Mouse (Mus musculus) forebrain, embryonic 16.5 days (tissue): ENCODE measurements at regions not wholly inside any gene's neighbourhood (a gene's known extent, or its start where the extent isn't known, plus 50 kb on each side); places are given as distances from the start of the nearest gene placed in this dataset.

Experiments
- ATAC-seq: fragments of 200-750 bp; cut with Nextera tagmentation; 2 replicates; pipeline ENCODE4 v1.8.0; 2017; ENCODE audit warnings: mild to moderate bottlenecking, moderate library complexity
- H3K27ac ChIP-seq: fragments of 300-500 bp; sonication (generic); 2 replicates; pipeline ENCODE4 v1.5.1; 2014; ENCODE audit warnings: low read length, control low read depth
- H3K27me3 ChIP-seq: fragments of 300-500 bp; sonication (generic); replicated peaks from 2 replicates; pipeline ENCODE4 v1.6.1; 2014; ENCODE audit warnings: low read length; ENCODE audit not compliant: control insufficient read depth, insufficient read depth
- H3K36me3 ChIP-seq: fragments of 300-500 bp; sonication (generic); 2 replicates; pipeline ENCODE4 v1.6.1; 2014; ENCODE audit not compliant: control insufficient read depth, insufficient read depth
- H3K4me1 ChIP-seq: fragments of 300-500 bp; sonication (generic); replicated peaks from 2 replicates; pipeline ENCODE4 v1.6.1; 2014; ENCODE audit warnings: low read length; ENCODE audit not compliant: control insufficient read depth, insufficient read depth
- H3K4me2 ChIP-seq: fragments of 300-500 bp; sonication (generic); 2 replicates; pipeline ENCODE4 v1.6.1; 2014; ENCODE audit warnings: mild to moderate bottlenecking, low read length, control low read depth
- H3K4me3 ChIP-seq: fragments of 300-500 bp; sonication (generic); replicated peaks from 2 replicates; pipeline ENCODE4 v1.5.1; 2014; ENCODE audit warnings: mild to moderate bottlenecking, low read length, control low read depth
- H3K9ac ChIP-seq: fragments of 300-500 bp; sonication (generic); replicated peaks from 2 replicates; pipeline ENCODE4 v1.6.1; 2014; ENCODE audit warnings: low read depth, low read length, control low read depth
- H3K9me3 ChIP-seq: fragments of 300-500 bp; sonication (generic); 2 replicates; pipeline ENCODE4 v1.6.1; 2016; ENCODE audit warnings: low read length; ENCODE audit not compliant: control insufficient read depth
- WGBS: fragments of 180-500 bp; shearing (Covaris S2); extraction: QIAGEN DNeasy Blood & Tissue Kit; methylation state at CpG from one replicate; pipeline ENCODE4 v1.1.7; 2014; 5-methylcytosine and 5-hydroxymethylcytosine counted together

DNA sequence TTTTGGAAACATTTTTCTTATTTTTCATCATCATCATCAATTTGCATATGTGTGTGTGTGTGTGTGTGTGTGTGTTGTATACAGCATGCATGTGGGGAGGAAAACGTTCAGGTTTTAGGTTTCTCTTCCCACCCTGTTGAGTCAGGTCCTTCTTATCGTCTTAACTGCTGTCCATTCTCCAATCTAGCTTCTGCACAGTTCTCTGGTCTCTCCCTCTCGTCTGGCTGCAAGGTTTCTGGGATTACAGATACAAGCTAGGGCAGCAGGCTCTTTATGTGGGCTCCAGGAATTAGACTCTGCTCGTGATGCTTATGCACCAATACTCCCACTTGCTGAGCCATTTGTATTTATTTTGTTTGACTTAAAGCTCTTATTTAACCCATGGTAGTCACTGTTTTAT, 226.6 kb upstream of the Cwc22 start:
- Histone ChIP-seq H3K4me1 (peaks cover 5% of the 10 kb centered on the region; the same call in 1 of the 2 replicates), H3K4me3 (no peak overlapping the region), H3K27ac (no peak overlapping the region), H3K36me3 (no peaks in the 10 kb centered on the region), H3K27me3 (no peaks in the 10 kb centered on the region), H3K9ac (no peak overlapping the region), H3K9me3 (peaks cover 3% of the 10 kb centered on the region; the same call in 1 of the 2 replicates), H3K4me2 (no peak overlapping the region)
- WGBS = 64% methylated on average over 4 of the region's 4 CpGs
- no peak for ATAC-seq

DNA sequence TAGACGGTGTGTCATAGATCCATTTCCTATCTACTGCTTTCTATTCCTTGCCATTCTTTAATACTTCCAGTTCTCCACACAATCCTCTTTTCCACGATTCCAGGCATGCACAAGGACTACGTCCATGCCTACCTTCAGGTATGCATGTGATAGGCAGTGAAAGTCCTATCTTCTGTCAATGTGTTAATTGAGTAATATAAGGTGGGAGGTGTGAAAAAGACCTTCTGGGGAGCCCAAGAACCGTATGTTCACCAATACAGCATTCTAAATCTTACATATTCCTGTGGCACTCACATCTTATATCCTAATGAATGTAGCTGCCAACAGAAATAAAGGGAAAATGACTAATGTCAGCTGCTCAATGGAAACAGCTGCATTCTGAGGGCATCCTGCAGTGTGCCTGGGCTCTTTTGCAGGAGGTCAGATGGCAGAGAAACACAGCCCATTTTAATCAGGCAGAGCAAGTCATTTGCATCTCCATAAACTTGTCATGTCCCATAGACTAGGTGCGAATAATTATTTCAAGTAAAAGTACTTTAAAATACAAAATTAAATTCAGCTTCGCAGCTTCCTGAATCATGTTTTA, 224.1 kb upstream of the Cwc22 start:
- no peak overlapping the region for H3K4me2 ChIP-seq
- H3K36me3 ChIP-seq = no peaks in the 10 kb centered on the region
- H3K27ac ChIP-seq = no peak overlapping the region
- H3K27me3 ChIP-seq = no peaks in the 10 kb centered on the region
- H3K4me1 ChIP-seq = peaks cover 5% of the 10 kb centered on the region; the same call in 1 of the 2 replicates
- ATAC-seq = peak; percentile 50
- H3K4me3 ChIP-seq = no peak overlapping the region
- H3K9me3 ChIP-seq = no peaks in the 10 kb centered on the region
- 51% methylated on average over 6 of the region's 6 CpGs for WGBS
- H3K9ac ChIP-seq = no peak overlapping the region

DNA sequence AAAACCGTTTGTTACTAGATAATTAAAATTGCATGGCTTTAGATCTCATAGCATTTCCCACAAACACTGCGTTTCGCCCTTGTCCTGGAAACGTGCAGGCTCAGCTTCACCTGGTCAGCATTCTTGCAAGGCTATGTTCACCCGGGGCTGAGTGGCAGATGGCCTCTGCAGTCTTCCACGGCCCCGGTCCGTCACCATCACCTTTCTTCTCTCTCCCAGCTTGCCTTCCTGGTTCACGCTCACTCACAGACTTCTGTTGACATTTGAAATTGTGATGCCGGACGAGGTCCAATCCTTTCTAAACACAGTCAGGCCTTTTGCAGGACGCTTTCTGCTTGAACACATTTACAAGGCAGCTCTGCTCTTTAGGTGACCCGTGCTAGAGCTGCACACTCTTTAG, 219.3 kb upstream of the Cwc22 start:
- H3K36me3 ChIP-seq = no peaks in the 10 kb centered on the region
- H3K27ac ChIP-seq = no peak overlapping the region
- H3K4me3 ChIP-seq = no peak overlapping the region
- no peak overlapping the region for H3K9ac ChIP-seq
- no peaks in the 10 kb centered on the region for H3K9me3 ChIP-seq
- 88% methylated on average over 13 of the region's 13 CpGs for WGBS
- peaks cover 7% of the 10 kb centered on the region; the same call in 1 of the 2 replicates for H3K4me1 ChIP-seq
- no peak overlapping the region for H3K4me2 ChIP-seq
- H3K27me3 ChIP-seq = no peaks in the 10 kb centered on the region
- no peak for ATAC-seq

GRCm38 (mm10) chr2:78159877-78160485, 213.8 kb upstream of the Cwc22 start:
- Histone ChIP-seq H3K4me2 (no peak overlapping the region), H3K4me1 (peaks cover 11% of the 10 kb centered on the region), H3K9ac (no peak overlapping the region), H3K27me3 (no peaks in the 10 kb centered on the region), H3K9me3 (no peaks in the 10 kb centered on the region), H3K4me3 (no peak overlapping the region), H3K36me3 (no peaks in the 10 kb centered on the region), H3K27ac (peak overlapping the region; percentile 67)
- peak; percentile 98 for ATAC-seq
- 1% methylated on average over 3 of the region's 3 CpGs for WGBS

DNA sequence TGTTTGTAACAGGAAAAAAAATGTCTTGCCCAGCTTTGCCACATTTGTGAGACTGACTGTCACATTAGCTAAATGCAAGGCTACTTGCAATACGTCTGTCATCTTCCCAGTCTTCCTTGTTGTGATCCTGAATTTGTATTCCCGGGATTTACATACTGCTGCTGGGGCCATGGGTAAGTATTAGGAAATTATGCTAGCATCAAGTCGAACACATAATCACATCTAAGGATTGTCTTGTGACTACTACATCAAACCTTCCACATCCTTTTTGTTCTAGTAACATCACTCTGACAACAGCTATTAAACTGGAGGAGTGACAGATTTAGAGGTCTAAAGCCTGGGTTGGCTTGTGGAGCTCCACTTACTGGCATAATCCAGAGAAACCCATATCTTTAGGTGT, 164.2 kb upstream of the Cwc22 start:
- peak; percentile 63; the same call in 1 of the 2 replicates for ATAC-seq
- H3K9ac ChIP-seq = no peak overlapping the region
- no peaks in the 10 kb centered on the region for H3K4me1 ChIP-seq
- H3K9me3 ChIP-seq = no peaks in the 10 kb centered on the region
- H3K4me3 ChIP-seq = no peak overlapping the region
- H3K4me2 ChIP-seq = no peak overlapping the region
- H3K27me3 ChIP-seq = no peaks in the 10 kb centered on the region
- 60% methylated on average over 3 of the region's 3 CpGs for WGBS
- no peak overlapping the region for H3K27ac ChIP-seq
- no peaks in the 10 kb centered on the region for H3K36me3 ChIP-seq

DNA sequence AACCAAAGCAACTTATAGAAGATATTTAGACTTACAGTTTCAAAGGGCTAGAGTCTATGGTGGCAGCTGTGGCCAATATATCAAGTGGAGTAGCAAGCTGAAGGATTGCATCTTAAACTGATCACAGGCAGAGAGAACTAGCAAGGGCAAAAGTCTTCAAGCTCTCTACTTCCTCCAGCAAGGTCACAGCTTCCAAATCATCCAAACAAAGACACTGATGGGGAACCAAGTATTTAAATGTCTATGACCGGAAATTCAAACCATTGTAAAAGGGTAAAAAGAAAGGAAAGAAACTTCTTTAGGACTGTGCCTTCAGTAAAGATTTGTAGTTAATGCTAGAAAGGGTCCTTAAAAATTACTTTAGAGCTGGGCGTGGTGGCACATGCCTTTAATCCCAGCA, 149.4 kb upstream of the Cwc22 start:
- no peak overlapping the region for H3K9ac ChIP-seq
- no peaks in the 10 kb centered on the region for H3K9me3 ChIP-seq
- WGBS = 93% methylated on average over 2 of the region's 2 CpGs
- ATAC-seq = no peak
- no peak overlapping the region for H3K4me3 ChIP-seq
- H3K4me2 ChIP-seq = no peak overlapping the region
- no peaks in the 10 kb centered on the region for H3K4me1 ChIP-seq
- no peaks in the 10 kb centered on the region for H3K27me3 ChIP-seq
- H3K27ac ChIP-seq = no peak overlapping the region
- no peaks in the 10 kb centered on the region for H3K36me3 ChIP-seq

- Histone ChIP-seq H3K27ac (no peak overlapping the region), H3K4me2 (no peak overlapping the region), H3K4me1 (no peaks in the 10 kb centered on the region), H3K27me3 (no peaks in the 10 kb centered on the region), H3K9ac (no peak overlapping the region), H3K36me3 (no peaks in the 10 kb centered on the region), H3K9me3 (no peaks in the 10 kb centered on the region), H3K4me3 (no peak overlapping the region)
- ATAC-seq = no peak
These were observed 148.7 kb upstream of the Cwc22 start for GRCm38 (mm10) chr2:78094921-78095320.

DNA sequence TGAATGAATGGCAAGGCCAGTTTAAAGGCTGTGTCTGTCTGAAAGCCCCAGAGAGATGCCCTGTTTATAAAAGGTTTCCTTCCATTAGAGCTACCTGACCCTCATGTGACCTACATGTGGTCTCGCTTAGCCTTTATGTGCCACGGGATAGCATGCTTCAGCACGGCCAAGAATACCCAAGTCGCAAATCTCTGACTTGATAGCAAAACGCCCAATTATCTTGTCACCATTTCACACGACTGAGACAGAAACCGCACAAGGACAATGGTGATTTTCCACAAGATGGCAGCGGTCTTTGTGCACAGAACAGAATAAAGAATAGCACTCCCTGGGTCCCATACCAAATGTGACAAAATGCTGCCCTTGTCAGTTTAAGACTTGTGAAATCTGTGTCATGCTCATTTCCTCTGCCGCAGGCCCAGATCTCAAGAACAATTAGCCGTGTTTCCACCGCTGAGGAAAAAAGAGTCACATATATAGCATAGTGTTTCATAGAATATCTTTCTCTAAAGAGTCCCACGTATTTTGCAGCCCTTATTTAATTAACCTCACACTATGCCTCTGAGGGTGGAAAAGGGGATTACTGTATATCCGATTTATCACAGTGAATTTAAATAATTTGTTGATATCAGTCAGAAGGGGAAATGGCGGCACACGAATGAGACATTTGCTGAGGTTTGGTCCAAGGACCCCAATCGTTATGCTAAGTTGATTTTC, 118.3 kb upstream of the Cwc22 start:
- no peaks in the 10 kb centered on the region for H3K27me3 ChIP-seq
- H3K36me3 ChIP-seq = no peaks in the 10 kb centered on the region
- H3K4me2 ChIP-seq = no peak overlapping the region
- ATAC-seq = peak; percentile 75
- H3K4me1 ChIP-seq = peaks cover 2% of the 10 kb centered on the region; the same call in 1 of the 2 replicates
- no peak overlapping the region for H3K27ac ChIP-seq
- no peaks in the 10 kb centered on the region for H3K9me3 ChIP-seq
- WGBS = 37% methylated on average over 16 of the region's 16 CpGs
- no peak overlapping the region for H3K9ac ChIP-seq
- H3K4me3 ChIP-seq = no peak overlapping the region

- no peak overlapping the region for H3K4me3 ChIP-seq
- H3K4me2 ChIP-seq = no peak overlapping the region
- no peaks in the 10 kb centered on the region for H3K9me3 ChIP-seq
- ATAC-seq = no peak; the same call in 1 of the 2 replicates
- peaks cover 2% of the 10 kb centered on the region; the same call in 1 of the 2 replicates for H3K4me1 ChIP-seq
- H3K27me3 ChIP-seq = no peaks in the 10 kb centered on the region
- H3K9ac ChIP-seq = no peak overlapping the region
- H3K36me3 ChIP-seq = no peaks in the 10 kb centered on the region
- H3K27ac ChIP-seq = no peak overlapping the region
- 55% methylated on average over 10 of the region's 10 CpGs for WGBS
These were observed 113.7 kb upstream of the Cwc22 start for GRCm38 (mm10) chr2:78059801-78060416.
